Mouse (Mus musculus) forebrain, embryonic 10.5 days (tissue): ENCODE measurements around the gene Zfp37. TPM values are rescaled to one million over a fixed set of nuclear protein-coding genes. Genes with fewer than 3 reads are reported as not detected.
A peak's percentile ranks its signal among the peaks of the same experiment; 100 is the strongest.
"Not testable (repeated sequence)": the region's sequence is repeated elsewhere in the genome, so short reads cannot be mapped to it uniquely, and the experiment has no call there.

ENCODE experiments used
- DNase-seq: peaks from one replicate; pipeline ENCODE4 v3.0.0-alpha.2; 2017; ENCODE audit warnings: low spot score; ENCODE audit errors: extremely low spot score
- H3K27ac ChIP-seq: fragments of 300-500 bp; sonication (generic); 2 replicates; pipeline ENCODE4 v1.5.1; 2016; ENCODE audit warnings: mild to moderate bottlenecking
- H3K27me3 ChIP-seq: fragments of 300-500 bp; sonication (generic); 2 replicates; pipeline ENCODE4 v1.6.1; 2016; ENCODE audit warnings: mild to moderate bottlenecking; ENCODE audit not compliant: poor library complexity, severe bottlenecking
- H3K36me3 ChIP-seq: fragments of 300-500 bp; sonication (generic); replicated peaks from 2 replicates; pipeline ENCODE4 v1.6.1; 2016; ENCODE audit warnings: mild to moderate bottlenecking, moderate library complexity
- H3K4me1 ChIP-seq: fragments of 300-500 bp; sonication (generic); 2 replicates; pipeline ENCODE4 v1.6.1; 2016
- H3K4me3 ChIP-seq: fragments of 300-500 bp; sonication (generic); 2 replicates; pipeline ENCODE4 v1.5.1; 2016; ENCODE audit warnings: mild to moderate bottlenecking, moderate library complexity
- H3K9me3 ChIP-seq: fragments of 300-500 bp; sonication (generic); 2 replicates; pipeline ENCODE4 v1.6.1; 2016; ENCODE audit warnings: mild to moderate bottlenecking, moderate library complexity
- WGBS: fragments of 180-500 bp; shearing (Covaris S2); methylation state at CpG from one replicate; pipeline ENCODE4 v1.1.7; 2016; 5-methylcytosine and 5-hydroxymethylcytosine counted together
- polyA plus RNA-seq: library from polyadenylated mRNA; unstranded; fragments of >200 nt; fragmentation: Nextera tagmentation; extraction: Ambion mirVana; gene quantifications from 2 replicates; pipeline ENCODE4 v1.2.1, GENCODE M21; 2016

Gene Zfp37
- polyA plus RNA-seq, 1 experiment from 2014 or later: 19.7 TPM

GRCm38 (mm10) chr4:62207851-62208695 lies 22.8 kb downstream of the Zfp37 start:
- peak; percentile 88 for DNase-seq
- Histone ChIP-seq H3K27me3 (no peaks in the 10 kb centered on the region), H3K27ac (peak overlapping the region; percentile 97), H3K4me3 (peak overlapping the region; percentile 78), H3K36me3 (peaks cover 28% of the 10 kb centered on the region), H3K9me3 (no peaks in the 10 kb centered on the region; the same call in 1 of the 2 replicates), H3K4me1 (peaks cover 25% of the 10 kb centered on the region)
- WGBS: under 1% methylated on average over 45 of the region's 45 CpGs

GRCm38 (mm10) chr4:62199923-62200529 lies 30.8 kb downstream of the Zfp37 start:
- no peak for DNase-seq
- 96% methylated on average over 7 of the region's 7 CpGs for WGBS
- Histone ChIP-seq H3K27me3 (no peaks in the 10 kb centered on the region), H3K36me3 (peaks cover 100% of the 10 kb centered on the region), H3K4me1 (no peaks in the 10 kb centered on the region), H3K4me3 (no peak overlapping the region), H3K9me3 (peaks cover 36% of the 10 kb centered on the region), H3K27ac (no peak overlapping the region)

- Histone ChIP-seq H3K4me1 (no peaks in the 10 kb centered on the region), H3K9me3 (peaks cover 66% of the 10 kb centered on the region), H3K36me3 (peaks cover 65% of the 10 kb centered on the region), H3K4me3 (no peak overlapping the region), H3K27ac (no peak overlapping the region), H3K27me3 (no peaks in the 10 kb centered on the region)
- DNase-seq: no peak
These were observed 42.1 kb downstream of the Zfp37 start for GRCm38 (mm10) chr4:62188778-62189177.

GRCm38 (mm10) chr4:62177282-62177681 lies 53.6 kb downstream of the Zfp37 start:
- Histone ChIP-seq H3K36me3 (no peaks in the 10 kb centered on the region), H3K9me3 (no peaks in the 10 kb centered on the region), H3K4me1 (no peaks in the 10 kb centered on the region), H3K4me3 (no peak overlapping the region), H3K27me3 (no peaks in the 10 kb centered on the region), H3K27ac (no peak overlapping the region)
- peak; percentile 21 for DNase-seq
- 49% methylated on average over 5 of the region's 5 CpGs for WGBS

- DNase-seq: no peak
- 88% methylated on average over 4 of the region's 4 CpGs for WGBS
- H3K27ac ChIP-seq: no peak overlapping the region
- no peaks in the 10 kb centered on the region for H3K27me3 ChIP-seq
- no peaks in the 10 kb centered on the region for H3K4me1 ChIP-seq
- no peaks in the 10 kb centered on the region for H3K9me3 ChIP-seq
- H3K36me3 ChIP-seq: no peaks in the 10 kb centered on the region
- H3K4me3 ChIP-seq: no peak overlapping the region
These were observed 56.4 kb downstream of the Zfp37 start for GRCm38 (mm10) chr4:62174471-62174870.

- not testable (repeated sequence) for H3K4me1 ChIP-seq, H3K27ac ChIP-seq, H3K4me3 ChIP-seq, H3K9me3 ChIP-seq, DNase-seq, H3K36me3 ChIP-seq, H3K27me3 ChIP-seq
- 93% methylated on average over 13 of the region's 13 CpGs for WGBS
These were observed 63.2 kb downstream of the Zfp37 start for GRCm38 (mm10) chr4:62167636-62168035.

- WGBS: 67% methylated on average over 1 of the region's 1 CpGs
These were observed 72.4 kb downstream of the Zfp37 start for GRCm38 (mm10) chr4:62158401-62158800.

GRCm38 (mm10) chr4:62150811-62151210 lies 80.0 kb downstream of the Zfp37 start, which contains the start of gene Mup21:
Mup21 (minus strand) TSS chr4:62150863.
- Histone ChIP-seq H3K9me3 (peaks cover 6% of the 10 kb centered on the region), H3K4me1 (no peaks in the 10 kb centered on the region), H3K4me3 (no peak within 1 kb of the TSS), H3K27me3 (no peaks in the 10 kb centered on the region), H3K36me3 (no peaks in the 10 kb centered on the region), H3K27ac (no peak within 1 kb of the TSS)
- 87% methylated on average over 2 of the region's 2 CpGs for WGBS
- DNase-seq: no peak

More at GRCm38 (mm10) chr4:62158401-62158800, 72.4 kb downstream of the Zfp37 start:
- Histone ChIP-seq H3K9me3 (no peaks in the 10 kb centered on the region), H3K4me1 (no peaks in the 10 kb centered on the region), H3K36me3 (no peaks in the 10 kb centered on the region), H3K27ac (no peak overlapping the region), H3K27me3 (no peaks in the 10 kb centered on the region), H3K4me3 (no peak overlapping the region)
- no peak for DNase-seq

Other genes with a start within 250 kb of the Zfp37 start
- gene Mup20, start 176.9 kb downstream of the Zfp37 start, polyA plus RNA-seq: not detected in 2 replicates
- not detected in 2 replicates for gene Mup3, start 143.7 kb downstream of the Zfp37 start, polyA plus RNA-seq
- gene Mup21, start 80.2 kb downstream of the Zfp37 start, polyA plus RNA-seq: not detected in 2 replicates
- 8.6 and 10.1 TPM in 2 replicates for gene Slc31a2, start 31.5 kb upstream of the Zfp37 start, polyA plus RNA-seq
- gene Fkbp15, start 129.5 kb upstream of the Zfp37 start, polyA plus RNA-seq: 18.1 and 18.5 TPM in 2 replicates
- 54.9 and 55.1 TPM in 2 replicates for gene Slc31a1, start 129.7 kb upstream of the Zfp37 start, polyA plus RNA-seq
- gene Cdc26, start 177.6 kb upstream of the Zfp37 start, polyA plus RNA-seq: 202 and 205 TPM in 2 replicates
- 37.8 and 38.3 TPM in 2 replicates for gene Prpf4, start 177.8 kb upstream of the Zfp37 start, polyA plus RNA-seq
- gene Rnf183, start 204.2 kb upstream of the Zfp37 start, polyA plus RNA-seq: 0.17 TPM in 1 of 2 replicates, not detected in the other
- gene Wdr31, start 239.8 kb upstream of the Zfp37 start, polyA plus RNA-seq: 14.6 and 17.4 TPM in 2 replicates
- 1.1 and 1.4 TPM in 2 replicates for gene Bspry, start 249.0 kb upstream of the Zfp37 start, polyA plus RNA-seq